Mouse (Mus musculus): ENCODE results near the gene Dennd2a. TPM values are rescaled to one million over a fixed set of nuclear protein-coding genes. Genes with fewer than 3 reads are reported as not detected.

Dennd2a gene
- polyA plus RNA-seq (2014; fragmentation: Illumina TruSeq; extraction: RNeasy Lipid Tissue Mini Kit (QIAGEN cat#74804); ENCODE audit: insufficient read depth, low read depth, low replicate concordance): 8.2 TPM

DNA sequence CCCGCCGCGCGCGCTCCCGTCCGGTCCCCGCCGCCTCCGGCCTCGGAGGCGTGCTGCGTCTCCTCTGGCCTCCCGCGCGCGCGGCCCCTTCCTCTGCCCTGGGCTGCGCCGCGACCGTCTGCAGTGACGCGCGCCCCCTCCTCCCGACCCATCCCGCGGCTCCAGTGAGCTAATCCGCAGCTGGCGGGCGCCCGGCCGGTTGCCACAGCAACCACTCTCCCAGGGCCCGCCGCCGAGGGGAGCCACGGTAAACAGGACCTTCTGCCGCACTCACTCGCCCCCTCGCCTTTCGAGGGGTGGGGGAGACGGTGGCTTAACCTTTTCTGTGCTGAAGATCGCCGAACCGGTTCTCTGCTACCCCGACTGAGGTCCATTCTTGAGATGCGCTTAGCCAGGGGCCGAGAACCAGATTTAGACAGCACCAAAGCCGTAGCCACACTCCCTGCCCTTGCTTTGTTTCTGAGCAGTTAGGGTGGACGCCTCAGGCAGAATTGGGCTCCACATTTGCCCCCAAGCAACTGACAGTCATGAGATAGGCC lies at the start of gene Dennd2a:
Gene Dennd2a (minus strand): TSS at position 145 of the 539 bp plus-strand sequence.

DNA sequence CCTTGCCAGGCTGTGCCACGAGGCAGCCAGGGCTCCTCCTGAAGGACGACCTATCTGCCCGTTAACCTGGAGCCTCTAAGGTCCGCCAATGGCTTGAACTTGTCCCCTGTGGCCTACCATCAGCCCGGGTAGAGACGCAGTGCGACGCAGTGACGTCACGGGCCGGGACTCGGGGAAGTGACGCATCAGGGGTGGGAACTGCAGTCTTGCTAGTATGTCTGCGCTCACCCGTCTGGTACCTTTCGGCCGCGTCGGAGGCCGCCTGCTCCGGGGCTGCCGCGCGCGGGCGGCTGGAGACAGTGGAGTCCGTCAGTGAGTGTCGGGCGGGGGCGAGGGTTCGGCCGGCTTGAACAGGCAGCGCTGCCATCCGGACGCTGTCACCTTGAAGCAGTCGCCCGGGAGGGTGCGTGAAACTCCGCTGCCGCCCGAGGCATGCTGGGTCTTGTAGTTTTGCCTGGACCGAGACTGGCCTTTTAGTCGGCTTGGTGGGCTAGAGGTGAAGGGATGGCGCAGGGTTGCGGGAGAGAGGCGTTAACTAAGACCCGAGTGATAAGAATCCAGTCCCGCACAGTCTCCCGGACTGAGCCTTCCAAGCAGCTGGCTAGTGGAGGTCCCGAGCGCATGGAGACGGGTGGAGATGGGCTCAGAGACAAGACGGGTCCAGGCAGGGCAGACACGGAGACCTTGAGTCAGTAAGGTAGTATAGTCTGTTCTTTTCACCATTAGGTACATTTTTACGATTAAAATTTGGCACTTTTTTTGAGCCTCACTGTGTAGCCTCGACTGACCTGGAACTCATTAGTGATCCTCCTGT lies 34.9 kb upstream of the Dennd2a start, which contains the start of gene Ndufb2:
Gene Ndufb2 (plus strand): TSS at position 174 of the 814 bp plus-strand sequence.

DNA sequence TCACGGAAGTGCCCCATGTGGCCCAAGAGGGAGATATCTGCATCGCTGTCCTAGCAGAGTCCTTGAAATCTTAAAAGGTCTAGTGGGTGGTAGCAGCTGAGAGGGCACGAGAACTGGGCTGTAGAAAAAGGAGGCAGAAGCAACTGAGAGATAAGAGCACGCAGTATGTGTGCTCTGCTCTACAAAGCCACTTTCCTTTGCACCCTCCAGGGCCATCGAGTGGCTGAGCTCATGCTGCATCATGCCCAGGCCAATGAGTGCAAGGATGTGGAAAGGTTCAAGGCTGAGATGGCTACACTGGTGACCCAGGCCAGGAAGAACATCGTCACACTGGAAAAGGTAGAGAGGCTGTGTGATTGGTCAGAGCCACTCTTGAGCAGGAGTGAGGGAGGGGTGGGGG lies 27.9 kb upstream of the Dennd2a start, which contains the start of gene Gm42420:
Gene Gm42420 (plus strand): TSS at position 237 of the 400 bp plus-strand sequence.

DNA sequence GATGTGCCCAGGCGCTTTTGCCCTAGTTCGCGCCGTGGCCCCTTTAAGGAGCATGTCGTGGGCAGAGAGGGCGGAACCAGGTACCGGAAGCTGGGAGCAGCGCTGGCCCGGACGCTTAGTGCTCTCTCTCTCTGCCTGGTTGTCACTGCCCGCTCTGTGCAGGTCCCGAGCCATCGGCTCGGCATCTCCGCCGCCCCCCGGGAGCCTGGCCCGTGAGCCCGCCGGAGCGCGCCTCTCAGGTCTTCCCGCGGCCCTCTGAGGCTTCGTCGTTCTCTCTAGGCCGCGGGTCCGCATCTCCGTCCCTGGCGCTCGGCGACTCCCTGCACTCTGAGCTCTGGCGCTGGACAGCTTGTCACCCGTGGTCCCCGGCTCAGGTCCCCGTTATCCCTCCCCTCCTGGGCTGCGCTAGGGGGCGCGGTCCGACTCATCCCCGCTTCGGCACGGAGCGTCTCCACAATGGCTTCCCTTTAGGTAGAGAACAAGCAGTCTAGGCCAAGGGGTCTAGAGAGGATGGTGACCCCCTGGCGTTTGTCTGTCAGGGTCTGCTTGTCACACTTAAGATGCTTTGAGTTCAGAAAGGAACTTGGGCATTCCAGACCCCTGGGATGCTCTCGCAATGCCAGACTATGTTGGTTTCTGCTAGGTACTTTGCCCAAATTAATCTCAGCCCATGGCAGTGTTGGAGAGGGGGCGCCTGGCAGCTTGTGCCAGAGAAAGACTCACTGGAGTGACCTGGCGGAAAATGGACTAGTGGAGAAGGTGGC lies 16.3 kb upstream of the Dennd2a start, which contains the start of gene Adck2:
Gene Adck2 (plus strand): TSS at position 83 of the 764 bp plus-strand sequence.

DNA sequence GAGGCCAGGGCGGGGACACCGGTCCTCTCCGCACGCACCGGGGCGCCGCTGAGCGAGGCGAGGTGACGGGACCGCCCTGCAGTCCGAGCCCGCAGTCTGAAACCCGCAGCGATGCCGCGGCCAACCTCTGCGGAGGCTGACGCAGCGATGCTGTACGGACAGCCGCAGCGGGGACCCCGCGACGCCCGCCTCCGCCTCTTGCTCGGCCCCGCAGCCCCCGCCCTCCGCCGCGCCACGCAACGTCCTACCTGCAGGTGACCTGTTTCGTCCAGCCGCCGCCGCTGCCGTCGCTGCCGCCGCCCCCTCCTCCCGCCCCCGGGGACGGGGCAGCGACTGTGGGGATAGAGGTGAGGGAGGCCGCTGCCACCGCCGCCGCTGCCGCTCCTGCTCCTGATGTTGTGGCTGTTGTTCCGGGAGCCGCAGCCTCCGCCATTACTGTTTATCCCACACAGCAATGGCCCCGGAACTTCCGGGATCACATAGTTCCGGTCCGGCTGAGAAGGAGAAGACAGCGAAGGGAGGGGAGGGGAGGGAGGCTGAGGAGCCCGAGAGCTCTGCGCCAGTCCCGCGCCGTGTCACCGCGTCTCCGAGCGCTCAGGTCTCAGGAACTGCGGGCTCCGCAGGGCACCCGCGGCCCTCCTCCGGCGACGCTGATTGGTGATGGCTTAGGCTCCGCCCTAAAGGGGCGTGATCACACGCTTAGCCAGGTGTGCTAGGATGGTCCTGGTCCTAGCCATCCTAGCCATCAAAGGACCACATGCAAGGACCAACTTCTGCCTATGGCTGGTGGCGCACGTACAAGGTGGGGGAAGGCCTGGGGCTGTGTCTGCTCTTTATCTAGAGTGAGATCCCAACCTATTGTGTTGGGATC lies 137.6 kb downstream of the Dennd2a start, which contains the start of gene Mkrn1:
Gene Mkrn1 (minus strand): TSS at position 612 of the 871 bp plus-strand sequence.

Other genes starting within 250 kb of the Dennd2a start
- gene Slc37a3, start 180.2 kb downstream of the Dennd2a start, polyA plus RNA-seq (2014; fragmentation: Illumina TruSeq; extraction: RNeasy Lipid Tissue Mini Kit (QIAGEN cat#74804); ENCODE audit: insufficient read depth, low read depth, low replicate concordance): 15.9 TPM
- gene Rab19, start 176.7 kb downstream of the Dennd2a start, polyA plus RNA-seq (2014; fragmentation: Illumina TruSeq; extraction: RNeasy Lipid Tissue Mini Kit (QIAGEN cat#74804); ENCODE audit: insufficient read depth, low read depth, low replicate concordance): 7.9 TPM
- gene Mkrn1, start 137.4 kb downstream of the Dennd2a start, polyA plus RNA-seq (2014; fragmentation: Illumina TruSeq; extraction: RNeasy Lipid Tissue Mini Kit (QIAGEN cat#74804); ENCODE audit: insufficient read depth, low read depth, low replicate concordance): 53.3 TPM
- 13.5 TPM for gene Adck2, start 16.0 kb upstream of the Dennd2a start, polyA plus RNA-seq (2014; fragmentation: Illumina TruSeq; extraction: RNeasy Lipid Tissue Mini Kit (QIAGEN cat#74804); ENCODE audit: insufficient read depth, low read depth, low replicate concordance)
- gene Gm42420, start 27.9 kb upstream of the Dennd2a start, polyA plus RNA-seq (2014; fragmentation: Illumina TruSeq; extraction: RNeasy Lipid Tissue Mini Kit (QIAGEN cat#74804); ENCODE audit: insufficient read depth, low read depth, low replicate concordance): 1.8 TPM
- 196 TPM for gene Ndufb2, start 34.7 kb upstream of the Dennd2a start, polyA plus RNA-seq (2014; fragmentation: Illumina TruSeq; extraction: RNeasy Lipid Tissue Mini Kit (QIAGEN cat#74804); ENCODE audit: insufficient read depth, low read depth, low replicate concordance)
- gene Braf, start 167.6 kb upstream of the Dennd2a start, polyA plus RNA-seq (2014; fragmentation: Illumina TruSeq; extraction: RNeasy Lipid Tissue Mini Kit (QIAGEN cat#74804); ENCODE audit: insufficient read depth, low read depth, low replicate concordance): 4.8 TPM